Mouse (Mus musculus) mouse trophoblast stem cell (cell line): ENCODE data around the gene Bcl11a.

Experiments used
- in situ Hi-C, 2 experiments: fragments of 300-500 bp; cut with MseI, MboI; formaldehyde crosslinking; loops; 2 replicates in 1 of 2; 3 replicates in 1 of 2; pipeline ENCODE4 v1.15.1; 2025

Gene Bcl11a

DNA sequence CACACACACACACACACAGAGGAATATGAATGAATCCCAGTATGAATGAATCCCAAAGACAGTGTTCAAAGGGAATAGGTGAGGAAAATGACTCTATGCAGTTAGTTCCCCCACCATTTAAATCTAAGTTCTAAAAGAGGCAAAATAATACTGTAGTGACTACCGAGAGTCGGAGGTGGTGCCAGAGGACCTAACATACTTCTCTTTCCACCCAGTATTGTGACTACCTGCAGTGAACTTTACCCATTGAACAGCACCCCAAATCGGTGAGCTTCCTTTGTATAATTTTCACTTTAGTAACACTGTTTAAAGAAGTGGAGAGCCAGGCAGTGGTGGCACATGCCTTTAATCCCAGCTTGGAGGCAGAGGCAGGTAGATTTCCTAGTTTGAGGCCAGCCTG, 121.7 kb downstream of the Bcl11a start:
- in situ Hi-C loops: no loop called here

- in situ Hi-C loops: no loop called here
These were observed 122.5 kb downstream of the Bcl11a start for GRCm38 (mm10) chr11:24200310-24200709.

DNA sequence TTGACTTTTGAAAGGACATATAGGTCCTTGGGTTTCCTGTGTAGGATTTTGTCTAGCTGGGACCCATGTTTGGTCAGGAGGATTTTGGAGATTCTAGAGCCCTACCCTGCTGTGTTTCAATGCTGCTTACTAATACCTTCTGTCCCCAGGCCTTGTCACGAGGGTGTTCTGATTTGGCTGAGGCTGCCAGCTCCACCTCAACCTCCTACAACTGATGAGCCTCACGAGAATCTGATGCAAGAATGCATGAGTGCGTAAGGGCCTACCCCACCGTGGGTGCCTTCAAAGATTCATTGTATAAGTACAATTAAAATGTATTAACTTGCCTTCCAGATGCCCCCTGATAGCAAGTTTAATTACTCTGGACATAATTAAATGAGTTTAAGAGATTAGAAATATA, 123.4 kb downstream of the Bcl11a start:
- in situ Hi-C loops: no loop called here

DNA sequence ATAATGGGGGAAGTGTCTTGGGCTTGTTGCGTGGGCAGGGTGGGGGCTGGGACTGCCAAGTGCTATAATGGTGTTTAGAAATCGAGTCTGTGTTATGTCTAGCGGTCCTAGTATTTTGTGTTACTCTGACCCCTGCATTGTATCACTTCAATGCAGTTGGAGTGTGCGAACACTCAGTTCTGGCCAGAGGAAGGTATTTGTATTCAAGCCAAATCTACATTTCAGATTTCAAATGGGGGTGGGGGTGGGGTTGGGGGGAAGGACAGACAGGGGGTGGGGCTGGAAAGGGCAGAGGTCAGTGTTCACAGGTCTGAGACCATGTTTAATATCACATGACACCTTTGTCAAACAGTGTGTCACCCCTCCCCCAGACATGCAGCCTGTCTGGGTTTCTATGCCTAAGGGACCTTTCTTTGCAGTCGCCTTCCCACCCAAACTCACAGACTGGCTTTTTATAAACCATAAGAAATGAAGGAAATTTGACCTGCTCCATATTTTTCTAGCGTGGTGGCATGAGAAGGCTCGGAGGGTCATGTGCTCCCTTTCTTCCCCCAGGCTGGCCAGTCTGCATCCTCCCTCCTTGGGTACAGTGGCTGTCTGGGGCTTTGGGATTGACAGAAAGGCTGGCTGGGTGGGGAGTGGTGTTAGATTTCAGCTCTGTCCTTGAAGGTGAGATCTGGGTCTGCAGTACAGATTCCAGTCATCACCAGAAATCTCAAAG, 124.9 kb downstream of the Bcl11a start:
- in situ Hi-C loops: no loop called here

DNA sequence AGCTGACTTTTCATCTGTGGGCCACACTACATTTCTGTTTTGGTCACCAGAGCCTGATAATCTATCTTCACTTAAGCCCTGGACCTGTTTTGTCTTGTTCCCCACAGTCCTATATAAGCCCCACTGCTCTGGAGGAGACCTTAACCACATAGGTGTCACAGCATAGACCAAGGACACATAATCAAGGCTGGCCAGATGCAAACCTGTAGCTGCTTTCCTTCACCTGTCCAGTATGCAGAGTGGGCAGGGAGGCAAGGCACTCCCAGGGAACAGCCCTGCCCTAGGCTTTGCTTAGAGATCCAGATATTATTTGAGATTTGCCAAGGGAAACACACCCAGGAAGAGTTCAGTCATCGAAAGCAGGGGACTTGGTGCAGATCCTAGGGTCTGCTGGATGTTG, 125.6 kb downstream of the Bcl11a start:
- in situ Hi-C loops: no loop called here

GRCm38 (mm10) chr11:24208951-24209351, 131.1 kb downstream of the Bcl11a start:
- in situ Hi-C loops: no loop called here

- in situ Hi-C loops: no loop called here
These were observed 136.8 kb downstream of the Bcl11a start for GRCm38 (mm10) chr11:24214509-24215134.

DNA sequence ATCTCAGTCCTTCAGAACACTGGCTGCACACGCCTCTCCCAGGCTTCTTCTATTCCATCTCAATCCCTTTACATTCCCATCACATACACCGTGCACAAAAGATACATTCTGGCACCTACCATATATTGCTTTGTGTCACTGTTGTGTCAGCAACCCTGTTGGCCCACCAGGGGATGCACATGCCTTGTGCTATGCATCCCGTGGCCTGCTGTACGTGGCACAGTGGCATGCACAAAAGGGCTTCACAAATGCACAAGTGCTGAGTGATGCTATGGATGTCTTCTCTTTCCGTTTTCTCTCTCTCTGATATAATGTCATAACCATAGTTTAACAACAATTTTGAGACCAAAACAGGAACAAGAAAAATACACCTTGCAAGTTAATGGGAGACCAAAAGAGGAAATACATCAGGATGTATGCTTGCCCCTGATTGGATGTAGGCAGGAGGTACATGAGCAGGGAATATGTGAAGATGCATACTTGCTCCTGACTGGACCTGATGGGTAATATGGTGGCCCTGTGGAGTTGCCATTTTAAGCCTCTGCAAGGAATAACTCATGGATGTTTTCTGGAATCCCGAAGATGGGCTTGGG, 140.0 kb downstream of the Bcl11a start:
- in situ Hi-C loops: no loop called here

GRCm38 (mm10) chr11:24221601-24222307, 143.9 kb downstream of the Bcl11a start:
- in situ Hi-C loops: no loop called here
